Mouse (Mus musculus) spleen, postnatal 0 days (tissue): Measurements from ENCODE around the gene Grin1. TPM values are rescaled to one million over a fixed set of nuclear protein-coding genes. Genes with fewer than 3 reads are reported as not detected.

Source experiments
- polyA plus RNA-seq: library from polyadenylated mRNA; unstranded; fragments of >200 nt; fragmentation: Nextera tagmentation; extraction: Ambion mirVana; gene quantifications from 2 replicates; pipeline ENCODE4 v1.2.1, GENCODE M21; 2015

The Grin1 gene
- 0.06 TPM in 1 of 2 replicates, not detected in the other for polyA plus RNA-seq

DNA sequence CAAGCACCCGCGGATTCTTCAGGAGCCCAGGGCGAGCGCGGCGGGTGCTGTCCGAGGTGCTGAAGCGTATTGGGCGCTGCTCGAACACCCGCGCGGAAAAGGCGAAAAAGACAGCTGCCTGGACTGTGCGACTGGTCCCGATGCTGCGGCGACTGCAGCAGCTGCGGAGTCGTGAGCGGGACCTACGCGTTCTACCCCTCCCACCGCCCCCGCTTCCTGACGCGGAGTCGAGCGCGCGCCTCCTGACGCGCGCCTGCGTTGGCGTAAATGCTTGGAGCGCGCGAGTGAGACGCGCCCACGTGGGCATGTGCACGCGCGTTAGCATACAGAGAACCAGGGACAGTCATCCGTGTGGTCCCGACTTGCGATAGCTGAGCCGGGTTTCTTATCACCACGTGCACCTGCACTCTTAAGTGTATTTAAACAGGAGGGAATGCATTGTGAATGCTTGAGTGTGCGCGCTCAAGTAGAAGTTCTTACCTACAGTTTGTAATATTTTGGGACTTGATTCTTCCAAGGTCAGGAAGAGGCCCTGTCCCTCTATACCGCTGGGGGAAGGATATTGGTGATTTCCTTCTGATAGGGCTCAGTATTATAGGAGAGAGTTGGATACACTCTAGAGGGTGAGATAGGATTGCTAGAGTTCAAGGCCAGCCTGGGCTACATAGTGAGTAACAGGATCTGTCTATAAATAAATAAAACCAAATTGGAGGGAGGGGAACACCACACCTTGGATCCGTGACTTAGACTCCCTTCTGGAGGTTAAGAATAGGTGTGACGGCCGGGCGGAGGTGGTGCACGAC, at the start of gene Grin1:
TSS of gene Grin1 (minus strand) at position 217 of the 803 bp plus-strand sequence.

DNA sequence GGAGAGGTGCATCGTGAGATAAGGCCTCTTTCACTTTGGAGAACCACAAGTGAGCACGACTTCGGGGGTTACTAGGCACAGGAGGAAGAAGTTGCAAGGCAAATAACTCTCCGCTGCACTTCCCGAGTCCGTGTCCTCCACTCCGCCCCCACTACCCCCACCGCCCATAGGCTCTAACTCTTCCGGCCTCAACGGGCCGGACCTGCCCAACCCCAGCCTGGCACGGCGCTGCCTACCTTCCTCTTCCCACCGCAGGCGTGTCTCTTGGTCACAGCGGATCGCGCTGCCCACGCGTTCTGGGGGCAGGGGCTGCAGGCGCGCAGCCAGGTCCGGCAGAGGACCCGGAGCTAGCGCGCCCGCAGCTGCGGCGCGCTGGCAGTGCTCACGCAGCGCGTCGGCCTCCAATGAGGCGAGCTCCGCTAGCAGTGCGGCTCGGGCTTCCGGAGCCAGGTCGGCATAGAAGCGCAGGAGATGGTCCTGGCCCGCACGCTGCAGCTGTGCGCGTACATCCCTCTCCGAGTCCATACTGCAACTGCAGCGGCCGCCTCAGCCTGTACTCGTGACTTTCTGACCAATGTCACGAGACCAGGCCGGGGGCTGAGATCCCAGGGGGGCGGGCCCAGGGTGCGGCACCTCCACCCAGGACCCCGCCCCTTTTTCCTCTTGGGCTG, 46.2 kb upstream of the Grin1 start, which contains the start of gene Uap1l1:
TSS of gene Uap1l1 (minus strand) at position 592 of the 671 bp plus-strand sequence.

GRCm38 (mm10) chr2:25356208-25357079, 37.5 kb upstream of the Grin1 start, which contains the start of gene Dpp7:
Gene Dpp7 (minus strand): TSS chr2:25356359.

GRCm38 (mm10) chr2:25332286-25333160, 13.5 kb upstream of the Grin1 start, which contains the start of gene Man1b1:
Gene Man1b1 (plus strand): TSS chr2:25332338.

GRCm38 (mm10) chr2:25289651-25290050, 29.3 kb downstream of the Grin1 start, which contains the start of gene Lrrc26:
Gene Lrrc26 (plus strand): TSS chr2:25289915.

DNA sequence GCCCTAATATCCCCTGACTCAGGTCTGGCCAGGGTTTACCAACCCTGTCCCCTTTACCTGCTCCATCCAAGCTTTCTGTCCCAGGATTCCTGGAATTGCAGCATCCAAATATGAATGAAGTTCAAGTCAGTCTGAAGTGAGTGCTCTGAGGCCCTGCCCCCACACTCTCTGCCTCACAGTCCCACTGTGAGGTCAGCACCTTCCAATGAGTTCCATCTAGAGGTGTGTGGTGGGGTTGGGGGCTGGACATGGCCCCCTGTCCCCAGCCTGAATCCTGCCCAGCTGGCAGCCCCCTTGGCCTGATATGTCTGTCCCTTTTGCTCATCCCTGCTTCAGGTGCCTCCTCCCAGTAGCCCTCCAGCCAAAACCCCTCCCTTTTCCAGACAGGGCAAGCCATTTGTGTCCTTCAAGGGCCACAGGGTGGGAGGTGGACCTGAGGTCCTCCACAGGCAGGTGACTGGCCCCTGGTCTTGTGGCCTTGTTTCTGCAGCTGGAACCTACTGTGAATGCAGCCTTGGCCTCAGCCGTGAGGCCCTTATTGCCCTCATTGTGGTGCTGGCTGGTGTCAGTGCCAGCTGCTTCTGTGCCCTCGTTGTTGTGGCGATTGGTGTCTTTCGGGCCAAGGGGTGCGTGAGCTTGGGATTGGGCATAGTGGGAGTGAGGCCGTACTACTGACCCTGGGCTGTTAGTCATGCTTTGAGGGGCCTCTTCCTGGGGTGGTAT, 30.9 kb downstream of the Grin1 start, which contains the start of gene Tmem210:
TSS of gene Tmem210 (plus strand) at position 219 of the 723 bp plus-strand sequence.

GRCm38 (mm10) chr2:25271827-25272511, 47.0 kb downstream of the Grin1 start, which contains the start of the genes Ssna1 and Anapc2:
Gene Ssna1 (minus strand): TSS chr2:25272438.
Gene Anapc2 (plus strand): TSS chr2:25272478.

DNA sequence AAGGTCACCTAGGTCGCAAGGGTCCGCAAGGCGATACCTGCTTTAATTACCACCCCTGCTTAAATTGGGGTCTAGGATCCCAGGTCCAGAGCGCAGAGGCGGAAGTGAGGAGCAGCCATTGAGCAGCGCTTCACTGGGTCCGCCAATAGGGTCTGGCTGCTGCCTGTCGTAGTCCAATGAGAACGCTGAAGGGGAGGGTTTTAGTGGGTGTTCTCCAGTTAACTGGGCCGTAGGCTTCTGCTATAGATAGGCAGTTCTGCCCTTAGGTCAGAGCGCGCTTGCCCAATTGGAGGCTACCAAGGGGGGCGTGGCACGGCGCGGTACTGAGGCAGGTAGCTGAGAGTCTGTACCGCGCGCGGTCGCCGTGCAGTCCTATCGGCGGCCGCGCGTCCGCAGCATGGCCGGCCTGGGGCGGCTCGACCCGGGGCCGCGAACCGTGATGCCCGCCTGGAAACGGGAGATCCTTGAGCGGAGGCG, 56.7 kb downstream of the Grin1 start, which contains the start of gene Tprn:
TSS of gene Tprn (plus strand) at position 328 of the 477 bp plus-strand sequence.

DNA sequence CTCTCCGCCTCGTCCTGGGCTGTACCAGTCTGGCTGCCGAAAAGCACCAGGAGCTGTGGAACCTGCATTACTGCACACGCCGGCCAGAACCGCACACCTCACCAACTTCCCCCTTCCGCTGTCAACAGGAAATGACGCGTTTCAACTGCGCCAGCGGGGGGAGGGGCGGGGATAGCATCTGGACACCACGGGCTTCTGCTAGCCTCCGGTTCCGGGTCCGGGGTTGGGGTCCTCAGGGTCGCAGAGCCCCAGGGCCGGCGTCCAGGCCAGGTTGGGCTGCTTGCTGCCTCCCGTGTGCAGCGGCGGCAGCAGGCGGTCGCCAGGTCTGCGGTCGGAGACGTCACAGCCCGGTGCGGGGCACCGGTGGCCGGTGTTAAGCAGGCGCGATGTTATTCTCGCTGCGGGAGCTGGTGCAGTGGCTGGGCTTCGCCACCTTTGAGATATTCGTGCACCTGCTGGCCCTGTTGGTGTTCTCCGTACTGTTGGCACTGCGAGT, 63.7 kb downstream of the Grin1 start, which contains the start of gene Tmem203:
TSS of gene Tmem203 (plus strand) at position 156 of the 496 bp plus-strand sequence.

GRCm38 (mm10) chr2:25246183-25247072, 72.6 kb downstream of the Grin1 start, which contains the start of gene AL732309.1:
Gene AL732309.1 (minus strand): TSS chr2:25246863.

GRCm38 (mm10) chr2:25242101-25242506, 76.9 kb downstream of the Grin1 start, which contains the start of the genes Rnf208 and Cysrt1:
Gene Rnf208 (plus strand): TSS chr2:25242255.
Gene Cysrt1 (minus strand): TSS chr2:25242452.

Other genes with a start within 250 kb of the Grin1 start
- not detected in 2 replicates for gene Entpd8, start 238.9 kb downstream of the Grin1 start, polyA plus RNA-seq
- 0.07 and 0.21 TPM in 2 replicates for gene Noxa1, start 224.0 kb downstream of the Grin1 start, polyA plus RNA-seq
- gene Nrarp, start 138.4 kb downstream of the Grin1 start, polyA plus RNA-seq = 5.3 and 5.6 TPM in 2 replicates
- gene Tor4a, start 122.3 kb downstream of the Grin1 start, polyA plus RNA-seq = 9.0 and 12.1 TPM in 2 replicates
- gene Nelfb, start 107.7 kb downstream of the Grin1 start, polyA plus RNA-seq = 46.6 and 50.8 TPM in 2 replicates
- not detected in 2 replicates for gene Stpg3, start 104.5 kb downstream of the Grin1 start, polyA plus RNA-seq
- gene Fam166a, start 100.4 kb downstream of the Grin1 start, polyA plus RNA-seq = 0.82 and 1.2 TPM in 2 replicates
- gene Tubb4b, start 94.5 kb downstream of the Grin1 start, polyA plus RNA-seq = 605 and 682 TPM in 2 replicates
- 0.07 TPM in 1 of 2 replicates, not detected in the other for gene Slc34a3, start 84.8 kb downstream of the Grin1 start, polyA plus RNA-seq
- 0.10 TPM in 1 of 2 replicates, not detected in the other for gene Rnf224, start 82.4 kb downstream of the Grin1 start, polyA plus RNA-seq
- gene Rnf208, start 76.9 kb downstream of the Grin1 start, polyA plus RNA-seq = 0.69 and 0.85 TPM in 2 replicates
- gene Cysrt1, start 76.7 kb downstream of the Grin1 start, polyA plus RNA-seq = not detected in 2 replicates
- 2.9 and 3.5 TPM in 2 replicates for gene AL732309.1, start 72.3 kb downstream of the Grin1 start, polyA plus RNA-seq
- 31.2 and 35.2 TPM in 2 replicates for gene Tmem203, start 63.7 kb downstream of the Grin1 start, polyA plus RNA-seq
- gene Tprn, start 56.6 kb downstream of the Grin1 start, polyA plus RNA-seq = 7.7 and 9.0 TPM in 2 replicates
- 176 and 182 TPM in 2 replicates for gene Ssna1, start 46.7 kb downstream of the Grin1 start, polyA plus RNA-seq
- 45.1 and 48.8 TPM in 2 replicates for gene Anapc2, start 46.7 kb downstream of the Grin1 start, polyA plus RNA-seq
- gene Tmem210, start 31.0 kb downstream of the Grin1 start, polyA plus RNA-seq = not detected in 2 replicates
- not detected in 2 replicates for gene Lrrc26, start 29.3 kb downstream of the Grin1 start, polyA plus RNA-seq
- gene Man1b1, start 13.2 kb upstream of the Grin1 start, polyA plus RNA-seq = 30.8 and 37.7 TPM in 2 replicates
- 8.5 and 10.1 TPM in 2 replicates for gene Dpp7, start 37.2 kb upstream of the Grin1 start, polyA plus RNA-seq
- 20.1 and 27.6 TPM in 2 replicates for gene Uap1l1, start 46.5 kb upstream of the Grin1 start, polyA plus RNA-seq
- 28.3 and 28.4 TPM in 2 replicates for gene Sapcd2, start 53.1 kb upstream of the Grin1 start, polyA plus RNA-seq
- gene Entpd2, start 76.7 kb upstream of the Grin1 start, polyA plus RNA-seq = 1.3 and 2.0 TPM in 2 replicates
- gene Npdc1, start 80.2 kb upstream of the Grin1 start, polyA plus RNA-seq = 11.4 and 14.1 TPM in 2 replicates
- 1.7 and 2.6 TPM in 2 replicates for gene Fut7, start 104.1 kb upstream of the Grin1 start, polyA plus RNA-seq
- 1.5 and 1.6 TPM in 2 replicates for gene Abca2, start 109.5 kb upstream of the Grin1 start, polyA plus RNA-seq
- 4.8 and 4.9 TPM in 2 replicates for gene Clic3, start 137.7 kb upstream of the Grin1 start, polyA plus RNA-seq
- gene Paxx, start 141.9 kb upstream of the Grin1 start, polyA plus RNA-seq = 22.5 and 28.9 TPM in 2 replicates
- gene Ptgds, start 150.9 kb upstream of the Grin1 start, polyA plus RNA-seq = 1.7 and 2.4 TPM in 2 replicates
- gene Lcn12, start 174.7 kb upstream of the Grin1 start, polyA plus RNA-seq = not detected in 2 replicates
- gene Fbxw5, start 181.6 kb upstream of the Grin1 start, polyA plus RNA-seq = 30.8 and 34.7 TPM in 2 replicates
- 2.9 and 3.8 TPM in 2 replicates for gene C8g, start 182.5 kb upstream of the Grin1 start, polyA plus RNA-seq
- 19.0 and 19.7 TPM in 2 replicates for gene Traf2, start 227.8 kb upstream of the Grin1 start, polyA plus RNA-seq
- gene Edf1, start 238.7 kb upstream of the Grin1 start, polyA plus RNA-seq = 166 and 189 TPM in 2 replicates